ENCODE assay signal across 1 mouse cellular context in the genomic region with DNA sequence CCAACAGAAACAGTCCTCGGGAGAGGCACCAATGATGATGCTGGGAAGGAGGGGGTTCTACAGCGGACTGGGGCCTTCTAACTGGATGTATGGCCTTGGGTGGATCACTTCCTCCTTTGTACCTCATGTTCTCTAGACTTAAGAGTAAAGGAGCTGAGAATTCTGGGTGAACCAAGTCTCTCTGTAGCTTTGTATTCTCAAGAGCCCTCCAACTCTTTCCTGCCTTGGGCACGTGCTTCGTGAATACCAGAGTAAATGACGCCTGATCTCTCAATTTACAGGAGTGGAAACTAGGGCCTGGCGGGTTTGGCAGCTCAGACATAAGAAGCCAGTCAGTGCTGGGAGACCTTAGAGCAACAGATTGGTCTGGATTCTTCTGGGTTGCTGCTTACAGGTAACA.
TF ChIP-seq lines count a peak whose summit lies in the region.

No protein-coding gene starts in this region.

TF ChIP-seq in MEL, 35 proteins besides CTCF, POLR2A, EP300 and RAD21:
- peak; percentile 63; the same call in 1 of the 2 replicates for TF ChIP-seq BHLHE40 (IDR thresholded peaks at IDR 0.05; ENCODE audit: borderline replicate concordance, low read depth, low read length)
- no peak for TF ChIP-seq RCOR1 (IDR thresholded peaks at IDR 0.05; ENCODE audit: low read depth, low read length)
- peak; percentile 78; the same call in 1 of the 2 replicates for TF ChIP-seq MAX (IDR thresholded peaks at IDR 0.05; ENCODE audit: low read length)
- TF ChIP-seq MAFK (IDR thresholded peaks at IDR 0.05; ENCODE audit: borderline replicate concordance, low read depth, low read length) = no peak
- no peak; the same call in 1 of the 2 replicates for TF ChIP-seq SIN3A (IDR thresholded peaks at IDR 0.05; ENCODE audit: low read length)
- TF ChIP-seq TCF12 (IDR thresholded peaks at IDR 0.05; ENCODE audit: low read depth, low read length) = no peak
- TF ChIP-seq GABPA (IDR thresholded peaks at IDR 0.05; ENCODE audit: low read depth, low read length) = no peak
- no peak for TF ChIP-seq MAZ (IDR thresholded peaks at IDR 0.05; ENCODE audit: low read depth, low read length)
- no peak for TF ChIP-seq ETS1 (IDR thresholded peaks at IDR 0.05; ENCODE audit: low read depth, low read length)
- no peak for TF ChIP-seq NRF1 (IDR thresholded peaks at IDR 0.05; ENCODE audit: insufficient read depth, low read depth, low read length, poor library complexity, severe bottlenecking)
- no peak for TF ChIP-seq USF1 (IDR thresholded peaks at IDR 0.05; ENCODE audit: low read depth, low read length)
- no peak for TF ChIP-seq UBTF (IDR thresholded peaks at IDR 0.05; ENCODE audit: borderline replicate concordance, insufficient read depth, low read depth, low read length)
- peak; percentile 96 for TF ChIP-seq MYC (IDR thresholded peaks at IDR 0.05; ENCODE audit: low read depth, low read length)
- TF ChIP-seq HCFC1 (IDR thresholded peaks at IDR 0.05; ENCODE audit: low read depth, low read length) = peak; percentile 69
- no peak for TF ChIP-seq ZMIZ1 (IDR thresholded peaks at IDR 0.05; ENCODE audit: low read depth, low read length)
- TF ChIP-seq TAL1 (IDR thresholded peaks at IDR 0.05; ENCODE audit: low read length) = no peak
- no peak for TF ChIP-seq JUND (IDR thresholded peaks at IDR 0.05; ENCODE audit: low read depth, low read length)
- peak; percentile 82 for TF ChIP-seq TBP (IDR thresholded peaks at IDR 0.05; ENCODE audit: low read depth, low read length)
- TF ChIP-seq SMC3 (IDR thresholded peaks at IDR 0.05; ENCODE audit: low read depth, low read length) = no peak
- TF ChIP-seq POLR2AphosphoS2 (IDR thresholded peaks at IDR 0.05; ENCODE audit: low read length) = no peak
- TF ChIP-seq ZC3H11A (IDR thresholded peaks at IDR 0.05; ENCODE audit: low read depth, low read length) = no peak
- no peak for TF ChIP-seq E2F4 (IDR thresholded peaks at IDR 0.05; ENCODE audit: borderline replicate concordance, low read depth, low read length)
- no peak for TF ChIP-seq MEF2A (IDR thresholded peaks at IDR 0.05; ENCODE audit: extremely low read depth, insufficient replicate concordance, low read depth, low read length, poor library complexity, severe bottlenecking)
- peak; percentile 57; the same call in 1 of the 2 replicates for TF ChIP-seq ELF1 (IDR thresholded peaks at IDR 0.05; ENCODE audit: low read depth, low read length)
- TF ChIP-seq KAT2A (conservative IDR thresholded peaks at IDR 0.05; ENCODE audit: low read depth, low read length) = no peak
- peak; percentile 40; the same call in 1 of the 2 replicates for TF ChIP-seq NELFE (IDR thresholded peaks at IDR 0.05; ENCODE audit: low read depth, low read length)
- no peak for TF ChIP-seq GATA1 (IDR thresholded peaks at IDR 0.05; ENCODE audit: low read depth, low read length)
- TF ChIP-seq ZNF384 (IDR thresholded peaks at IDR 0.05; ENCODE audit: low read depth, low read length) = no peak
- no peak; the same call in 1 of the 2 replicates for TF ChIP-seq POLR2AphosphoS5 (IDR thresholded peaks at IDR 0.05; ENCODE audit: borderline replicate concordance, low read depth, low read length)
- TF ChIP-seq USF2 (IDR thresholded peaks at IDR 0.05; ENCODE audit: borderline replicate concordance in 1 of 2, insufficient read depth in 1 of 2, low read depth in 1 of 2, low read length in 2 of 2) = no peak
TF ChIP-seq in MEL: peak in this region for 7.
